Mouse (Mus musculus): ENCODE data around the gene Klhl18. TPM values are rescaled to one million over a fixed set of nuclear protein-coding genes. Genes with fewer than 3 reads are reported as not detected.
A peak's percentile ranks its signal among the peaks of the same experiment; 100 is the strongest.

Klhl18 gene
- polyA plus RNA-seq, 1 experiment from 2014 or later = 10.5 TPM

GRCm38 (mm10) chr9:110462321-110462720 lies 14.2 kb downstream of the Klhl18 start:
- no peaks in the 10 kb centered on the region for H3K36me3 ChIP-seq (ENCODE audit: control insufficient read depth, insufficient read depth, low read length)
- ATAC-seq (no peak), DNase-seq (ENCODE audit: low spot score) (no peak)
- 77% methylated on average over 7 of the region's 7 CpGs for WGBS
- H3K27me3 ChIP-seq (replicated peaks; ENCODE audit: control insufficient read depth, insufficient read depth, low read length) = no peaks in the 10 kb centered on the region
- H3K4me2 ChIP-seq (ENCODE audit: low read length) = no peak overlapping the region
- no peak overlapping the region for H3K27ac ChIP-seq (ENCODE audit: low read depth, low read length)
- H3K9me3 ChIP-seq (replicated peaks; ENCODE audit: control insufficient read depth, low read length) = no peaks in the 10 kb centered on the region
- no peak overlapping the region for H3K4me3 ChIP-seq (ENCODE audit: low read depth, low read length)
- H3K9ac ChIP-seq (ENCODE audit: low read length) = no peak overlapping the region
- H3K4me1 ChIP-seq (ENCODE audit: control insufficient read depth, insufficient read depth, low read length) = no peaks in the 10 kb centered on the region

GRCm38 (mm10) chr9:110460884-110461815 lies 15.3 kb downstream of the Klhl18 start:
- Histone ChIP-seq H3K9ac (ENCODE audit: low read length) (no peak overlapping the region), H3K27ac (ENCODE audit: low read depth, low read length) (no peak overlapping the region), H3K4me2 (ENCODE audit: low read length) (no peak overlapping the region), H3K4me1 (ENCODE audit: control insufficient read depth, insufficient read depth, low read length) (no peaks in the 10 kb centered on the region), H3K27me3 (replicated peaks; ENCODE audit: control insufficient read depth, insufficient read depth, low read length) (no peaks in the 10 kb centered on the region), H3K4me3 (ENCODE audit: low read depth, low read length) (no peak overlapping the region), H3K9me3 (replicated peaks; ENCODE audit: control insufficient read depth, low read length) (no peaks in the 10 kb centered on the region), H3K36me3 (ENCODE audit: control insufficient read depth, insufficient read depth, low read length) (no peaks in the 10 kb centered on the region)
- ATAC-seq (no peak), DNase-seq (ENCODE audit: low spot score) (no peak)
- 92% methylated on average over 18 of the region's 18 CpGs for WGBS

- no peak for DNase-seq (ENCODE audit: low spot score)
- WGBS = 82% methylated on average over 2 of the region's 2 CpGs
Observed at GRCm38 (mm10) chr9:110459145-110459727, 17.3 kb downstream of the Klhl18 start.

GRCm38 (mm10) chr9:110457926-110458325 lies 18.6 kb downstream of the Klhl18 start:
- H3K36me3 ChIP-seq (ENCODE audit: control insufficient read depth, insufficient read depth, low read length) = 0 out of 2 replicates have a peak, but pooled peaks cover 2% of the 10 kb centered on the region
- H3K9me3 ChIP-seq (replicated peaks; ENCODE audit: control insufficient read depth, low read length) = no peaks in the 10 kb centered on the region
- ATAC-seq (no peak), DNase-seq (ENCODE audit: low spot score) (no peak)
- H3K4me2 ChIP-seq (ENCODE audit: low read length) = no peak overlapping the region
- no peak overlapping the region for H3K4me3 ChIP-seq (ENCODE audit: low read depth, low read length)
- no peaks in the 10 kb centered on the region for H3K4me1 ChIP-seq (ENCODE audit: control insufficient read depth, insufficient read depth, low read length)
- H3K27me3 ChIP-seq (replicated peaks; ENCODE audit: control insufficient read depth, insufficient read depth, low read length) = no peaks in the 10 kb centered on the region
- H3K27ac ChIP-seq (ENCODE audit: low read depth, low read length) = no peak overlapping the region
- no peak overlapping the region for H3K9ac ChIP-seq (ENCODE audit: low read length)
- WGBS = 85% methylated on average over 3 of the region's 3 CpGs

More at GRCm38 (mm10) chr9:110459145-110459727, 17.3 kb downstream of the Klhl18 start:
- no peaks in the 10 kb centered on the region for H3K9me3 ChIP-seq (replicated peaks; ENCODE audit: control insufficient read depth, low read length)
- no peak for ATAC-seq
- H3K27ac ChIP-seq (ENCODE audit: low read depth, low read length) = no peak overlapping the region
- H3K36me3 ChIP-seq (ENCODE audit: control insufficient read depth, insufficient read depth, low read length) = no peaks in the 10 kb centered on the region
- no peaks in the 10 kb centered on the region for H3K4me1 ChIP-seq (ENCODE audit: control insufficient read depth, insufficient read depth, low read length)
- no peak overlapping the region for H3K9ac ChIP-seq (ENCODE audit: low read length)
- H3K4me2 ChIP-seq (ENCODE audit: low read length) = no peak overlapping the region
- no peak overlapping the region for H3K4me3 ChIP-seq (ENCODE audit: low read depth, low read length)
- H3K27me3 ChIP-seq (replicated peaks; ENCODE audit: control insufficient read depth, insufficient read depth, low read length) = no peaks in the 10 kb centered on the region

- no peaks in the 10 kb centered on the region for H3K4me1 ChIP-seq (ENCODE audit: control insufficient read depth, insufficient read depth, low read length)
- no peak for ATAC-seq
- H3K27ac ChIP-seq (ENCODE audit: low read depth, low read length) = no peak overlapping the region
- H3K4me3 ChIP-seq (ENCODE audit: low read depth, low read length) = no peak overlapping the region
- WGBS = 87% methylated on average over 3 of the region's 3 CpGs
- H3K36me3 ChIP-seq (ENCODE audit: control insufficient read depth, insufficient read depth, low read length) = peaks cover 6% of the 10 kb centered on the region; the same call in 1 of the 2 replicates
- no peaks in the 10 kb centered on the region for H3K9me3 ChIP-seq (replicated peaks; ENCODE audit: control insufficient read depth, low read length)
- no peak overlapping the region for H3K4me2 ChIP-seq (ENCODE audit: low read length)
- no peak overlapping the region for H3K9ac ChIP-seq (ENCODE audit: low read length)
- H3K27me3 ChIP-seq (replicated peaks; ENCODE audit: control insufficient read depth, insufficient read depth, low read length) = no peaks in the 10 kb centered on the region
- DNase-seq (ENCODE audit: low spot score) = no peak
Observed at GRCm38 (mm10) chr9:110452523-110452922, 24.0 kb downstream of the Klhl18 start.

GRCm38 (mm10) chr9:110448857-110449617 lies 27.5 kb downstream of the Klhl18 start:
- peak; percentile 94 for DNase-seq (ENCODE audit: low spot score)
- no peak overlapping the region for H3K4me2 ChIP-seq (ENCODE audit: low read length)
- WGBS = 27% methylated on average over 11 of the region's 11 CpGs

GRCm38 (mm10) chr9:110448356-110448755 lies 28.1 kb downstream of the Klhl18 start:
- no peak for DNase-seq (ENCODE audit: low spot score)
- no peak; the same call in 1 of the 2 replicates for ATAC-seq
- Histone ChIP-seq H3K36me3 (ENCODE audit: control insufficient read depth, insufficient read depth, low read length) (peaks cover 6% of the 10 kb centered on the region; the same call in 1 of the 2 replicates), H3K4me3 (ENCODE audit: low read depth, low read length) (no peak overlapping the region), H3K9ac (ENCODE audit: low read length) (no peak overlapping the region), H3K4me1 (ENCODE audit: control insufficient read depth, insufficient read depth, low read length) (no peaks in the 10 kb centered on the region), H3K27ac (ENCODE audit: low read depth, low read length) (no peak overlapping the region), H3K9me3 (replicated peaks; ENCODE audit: control insufficient read depth, low read length) (no peaks in the 10 kb centered on the region), H3K4me2 (ENCODE audit: low read length) (no peak overlapping the region), H3K27me3 (replicated peaks; ENCODE audit: control insufficient read depth, insufficient read depth, low read length) (no peaks in the 10 kb centered on the region)
- WGBS = 81% methylated on average over 15 of the region's 15 CpGs

More at GRCm38 (mm10) chr9:110448857-110449617, 27.5 kb downstream of the Klhl18 start:
- Histone ChIP-seq H3K9me3 (replicated peaks; ENCODE audit: control insufficient read depth, low read length) (no peaks in the 10 kb centered on the region), H3K4me1 (ENCODE audit: control insufficient read depth, insufficient read depth, low read length) (no peaks in the 10 kb centered on the region), H3K27me3 (replicated peaks; ENCODE audit: control insufficient read depth, insufficient read depth, low read length) (no peaks in the 10 kb centered on the region), H3K36me3 (ENCODE audit: control insufficient read depth, insufficient read depth, low read length) (peaks cover 6% of the 10 kb centered on the region; the same call in 1 of the 2 replicates), H3K9ac (ENCODE audit: low read length) (no peak overlapping the region), H3K4me3 (ENCODE audit: low read depth, low read length) (no peak overlapping the region), H3K27ac (ENCODE audit: low read depth, low read length) (no peak overlapping the region)
- peak; percentile 88 for ATAC-seq

GRCm38 (mm10) chr9:110440559-110440958 lies 35.9 kb downstream of the Klhl18 start:
- Histone ChIP-seq H3K36me3 (ENCODE audit: control insufficient read depth, insufficient read depth, low read length) (peaks cover 12% of the 10 kb centered on the region; the same call in 1 of the 2 replicates), H3K4me1 (ENCODE audit: control insufficient read depth, insufficient read depth, low read length) (no peaks in the 10 kb centered on the region), H3K4me3 (ENCODE audit: low read depth, low read length) (no peak overlapping the region), H3K27me3 (replicated peaks; ENCODE audit: control insufficient read depth, insufficient read depth, low read length) (no peaks in the 10 kb centered on the region), H3K9ac (ENCODE audit: low read length) (no peak overlapping the region), H3K9me3 (replicated peaks; ENCODE audit: control insufficient read depth, low read length) (no peaks in the 10 kb centered on the region), H3K4me2 (ENCODE audit: low read length) (no peak overlapping the region), H3K27ac (ENCODE audit: low read depth, low read length) (no peak overlapping the region)
- 91% methylated on average over 6 of the region's 6 CpGs for WGBS
- ATAC-seq (no peak), DNase-seq (ENCODE audit: low spot score) (no peak)

Data from forebrain, embryonic 14.5 days (tissue).